Mouse (Mus musculus) lung, postnatal 0 days (tissue): ENCODE results near the gene Cmah. TPM values are rescaled to one million over a fixed set of nuclear protein-coding genes. Genes with fewer than 3 reads are reported as not detected.
A peak's percentile ranks its signal among the peaks of the same experiment; 100 is the strongest.

Experiments
- ATAC-seq: fragments of 200-750 bp; cut with Nextera tagmentation; 2 replicates; pipeline ENCODE4 v1.8.0; 2017; ENCODE audit warnings: moderate library complexity
- DNase-seq: peaks from one replicate; pipeline ENCODE4 v3.0.0-alpha.2; 2016; ENCODE audit warnings: low spot score
- H3K27ac ChIP-seq: fragments of 300-500 bp; sonication (generic); 2 replicates; pipeline ENCODE4 v1.5.1; 2014; ENCODE audit warnings: antibody characterized with exemption, mild to moderate bottlenecking, low read length, mixed read lengths
- H3K27me3 ChIP-seq: fragments of 300-500 bp; sonication (generic); replicated peaks from 2 replicates; pipeline ENCODE4 v1.6.1; 2014; ENCODE audit warnings: low read length, mixed read lengths; ENCODE audit not compliant: insufficient read depth
- H3K36me3 ChIP-seq: fragments of 300-500 bp; sonication (generic); 2 replicates; pipeline ENCODE4 v1.6.1; 2014; ENCODE audit warnings: low read length, mixed read lengths; ENCODE audit not compliant: insufficient read depth
- H3K4me1 ChIP-seq: fragments of 300-500 bp; sonication (generic); 2 replicates; pipeline ENCODE4 v1.6.1; 2014; ENCODE audit warnings: antibody characterized with exemption, low read depth, low read length, mixed read lengths; ENCODE audit not compliant: insufficient read depth
- H3K4me2 ChIP-seq: fragments of 300-500 bp; sonication (generic); replicated peaks from 2 replicates; pipeline ENCODE4 v1.6.1; 2014; ENCODE audit warnings: low read depth, mild to moderate bottlenecking, low read length, moderate library complexity, mixed read lengths
- H3K4me3 ChIP-seq: fragments of 300-500 bp; sonication (generic); 2 replicates; pipeline ENCODE4 v1.5.1; 2014; ENCODE audit warnings: low read depth, low read length
- H3K9ac ChIP-seq: fragments of 300-500 bp; sonication (generic); replicated peaks from 2 replicates; pipeline ENCODE4 v1.6.1; 2014; ENCODE audit warnings: low read depth, mild to moderate bottlenecking
- H3K9me3 ChIP-seq: fragments of 300-500 bp; sonication (generic); 2 replicates; pipeline ENCODE4 v1.6.1; 2016; ENCODE audit warnings: low read length, mixed read lengths
- CTCF ChIP-seq: IDR thresholded peaks from 2 replicates; pipeline ENCODE4 v1.5.1; 2016; ENCODE audit warnings: antibody characterized with exemption, mild to moderate bottlenecking
- EP300 ChIP-seq: IDR thresholded peaks from 2 replicates; pipeline ENCODE4 v1.6.1; 2016; ENCODE audit warnings: antibody characterized with exemption, mild to moderate bottlenecking, control low read depth
- WGBS: fragments of 180-500 bp; shearing (Covaris S2); extraction: QIAGEN DNeasy Blood & Tissue Kit; methylation state at CpG from one replicate; pipeline ENCODE4 v1.1.7; 2014; 5-methylcytosine and 5-hydroxymethylcytosine counted together
- polyA plus RNA-seq: library from polyadenylated mRNA; unstranded; fragments of >200 nt; fragmentation: Nextera tagmentation; extraction: Ambion mirVana; gene quantifications from 2 replicates; pipeline ENCODE4 v1.2.1, GENCODE M21; 2015

The Cmah gene
- polyA plus RNA-seq, 1 experiment from 2014 or later: 0.74 TPM

- no peak for ATAC-seq
- 43% methylated on average over 5 of the region's 5 CpGs for WGBS
- no peak overlapping the region for H3K27ac ChIP-seq
- no peaks in the 10 kb centered on the region for H3K36me3 ChIP-seq
- H3K4me2 ChIP-seq: no peak overlapping the region
- DNase-seq: no peak
- H3K9ac ChIP-seq: no peak overlapping the region
- TF ChIP-seq EP300 (no peak), CTCF (no peak)
- H3K4me3 ChIP-seq: no peak overlapping the region
- no peaks in the 10 kb centered on the region for H3K9me3 ChIP-seq
- H3K4me1 ChIP-seq: no peaks in the 10 kb centered on the region
- no peaks in the 10 kb centered on the region for H3K27me3 ChIP-seq
Observed at GRCm38 (mm10) chr13:24477564-24477963, 150.4 kb downstream of the Cmah start.

GRCm38 (mm10) chr13:24479516-24479915 is 152.3 kb downstream of the Cmah start:
- ATAC-seq (no peak), DNase-seq (no peak)
- no peak for TF ChIP-seq CTCF
- no peak for TF ChIP-seq EP300
- H3K27me3 ChIP-seq: no peaks in the 10 kb centered on the region
- H3K4me2 ChIP-seq: no peak overlapping the region
- H3K9me3 ChIP-seq: no peaks in the 10 kb centered on the region
- no peak overlapping the region for H3K9ac ChIP-seq
- WGBS: 81% methylated on average over 2 of the region's 2 CpGs
- H3K27ac ChIP-seq: no peak overlapping the region
- H3K36me3 ChIP-seq: no peaks in the 10 kb centered on the region
- H3K4me1 ChIP-seq: no peaks in the 10 kb centered on the region
- no peak overlapping the region for H3K4me3 ChIP-seq

DNA sequence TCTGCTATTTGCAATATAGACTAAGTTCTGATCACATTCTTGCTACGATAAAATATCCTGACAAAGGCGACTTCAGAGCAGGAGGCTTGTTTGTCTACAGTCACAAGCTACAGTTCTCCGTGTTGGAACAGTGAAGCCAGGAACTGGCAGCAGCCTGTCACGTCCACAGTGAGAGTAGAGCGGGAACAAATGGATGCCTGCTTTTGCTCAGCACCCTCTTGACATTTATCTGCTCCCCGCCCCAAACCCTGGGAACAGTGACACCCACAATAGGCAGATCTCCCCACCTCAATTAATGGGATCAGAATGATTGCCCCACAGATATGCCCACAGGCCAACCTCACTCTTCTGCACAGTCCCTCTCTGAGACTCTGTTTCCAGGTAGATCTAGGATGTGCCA is 153.6 kb downstream of the Cmah start:
- ATAC-seq (no peak), DNase-seq (no peak)
- no peak for TF ChIP-seq CTCF
- TF ChIP-seq EP300: no peak
- WGBS: 64% methylated on average over 6 of the region's 6 CpGs
- no peaks in the 10 kb centered on the region for H3K27me3 ChIP-seq
- H3K9me3 ChIP-seq: no peaks in the 10 kb centered on the region
- H3K4me3 ChIP-seq: no peak overlapping the region
- H3K4me2 ChIP-seq: no peak overlapping the region
- no peaks in the 10 kb centered on the region for H3K4me1 ChIP-seq
- H3K9ac ChIP-seq: no peak overlapping the region
- H3K36me3 ChIP-seq: no peaks in the 10 kb centered on the region
- no peak overlapping the region for H3K27ac ChIP-seq

DNA sequence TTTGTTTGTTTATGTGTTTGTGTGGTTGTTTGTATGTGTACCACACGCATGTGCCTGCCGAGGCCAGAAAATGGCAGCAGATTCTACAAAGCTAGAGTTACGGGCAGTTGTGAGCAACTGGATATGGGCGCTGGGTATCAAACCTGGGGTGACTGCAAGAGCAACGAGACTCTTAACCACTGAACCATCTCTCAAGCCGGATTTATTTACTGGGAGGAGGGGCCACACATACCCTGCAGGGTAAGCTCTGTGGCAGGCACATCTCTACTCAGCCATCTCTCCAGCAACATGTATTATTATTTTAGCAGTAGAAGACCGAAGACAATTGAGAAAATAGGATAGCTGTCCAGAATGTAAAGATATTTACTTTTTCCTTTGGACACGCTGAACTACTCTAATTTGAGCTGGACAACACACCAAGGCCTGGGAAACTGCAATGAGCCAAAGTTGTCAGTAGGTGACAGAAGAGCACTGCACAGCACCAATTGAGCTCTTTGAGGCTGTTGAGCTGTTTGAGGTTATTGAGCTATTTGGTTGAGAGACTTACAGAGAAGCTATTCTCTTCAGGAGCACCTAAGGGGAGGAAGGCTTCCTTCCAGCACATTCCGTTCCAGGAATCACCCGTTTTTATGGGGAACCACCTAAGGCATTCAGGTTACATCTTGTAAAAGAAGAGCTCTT is 154.6 kb downstream of the Cmah start:
- no peaks in the 10 kb centered on the region for H3K36me3 ChIP-seq
- peak; percentile 64; the same call in 1 of the 2 replicates for ATAC-seq
- peak; percentile 76 for DNase-seq
- H3K27ac ChIP-seq: no peak overlapping the region
- TF ChIP-seq EP300: no peak
- peak; percentile 97 for TF ChIP-seq CTCF
- no peaks in the 10 kb centered on the region for H3K4me1 ChIP-seq
- no peak overlapping the region for H3K9ac ChIP-seq
- WGBS: 55% methylated on average over 10 of the region's 10 CpGs
- H3K9me3 ChIP-seq: no peaks in the 10 kb centered on the region
- H3K27me3 ChIP-seq: no peaks in the 10 kb centered on the region
- H3K4me3 ChIP-seq: no peak overlapping the region
- H3K4me2 ChIP-seq: no peak overlapping the region

GRCm38 (mm10) chr13:24483691-24484090 is 156.5 kb downstream of the Cmah start:
- WGBS: 89% methylated on average over 3 of the region's 3 CpGs
- Histone ChIP-seq H3K4me2 (no peak overlapping the region), H3K4me1 (no peaks in the 10 kb centered on the region), H3K4me3 (no peak overlapping the region), H3K36me3 (no peaks in the 10 kb centered on the region), H3K9ac (no peak overlapping the region), H3K9me3 (no peaks in the 10 kb centered on the region), H3K27me3 (0 out of 2 replicates have a peak, but pooled peaks cover 2% of the 10 kb centered on the region), H3K27ac (no peak overlapping the region)
- TF ChIP-seq CTCF (no peak), EP300 (no peak)
- ATAC-seq (no peak), DNase-seq (no peak)

GRCm38 (mm10) chr13:24484811-24485210 is 157.6 kb downstream of the Cmah start:
- Histone ChIP-seq H3K9ac (no peak overlapping the region), H3K27ac (no peak overlapping the region), H3K9me3 (no peaks in the 10 kb centered on the region), H3K4me2 (no peak overlapping the region), H3K27me3 (0 out of 2 replicates have a peak, but pooled peaks cover 2% of the 10 kb centered on the region), H3K4me3 (no peak overlapping the region), H3K4me1 (no peaks in the 10 kb centered on the region), H3K36me3 (no peaks in the 10 kb centered on the region)
- 81% methylated on average over 3 of the region's 3 CpGs for WGBS
- ATAC-seq (no peak), DNase-seq (no peak)
- TF ChIP-seq EP300 (no peak), CTCF (no peak)

GRCm38 (mm10) chr13:24485964-24486363 is 158.8 kb downstream of the Cmah start:
- Histone ChIP-seq H3K27ac (no peak overlapping the region), H3K9me3 (no peaks in the 10 kb centered on the region), H3K9ac (no peak overlapping the region), H3K36me3 (no peaks in the 10 kb centered on the region), H3K4me2 (no peak overlapping the region), H3K27me3 (0 out of 2 replicates have a peak, but pooled peaks cover 2% of the 10 kb centered on the region), H3K4me3 (no peak overlapping the region), H3K4me1 (no peaks in the 10 kb centered on the region)
- ATAC-seq (no peak), DNase-seq (no peak)
- TF ChIP-seq CTCF (no peak), EP300 (no peak)
- WGBS: 57% methylated on average over 9 of the region's 9 CpGs
